Mouse (Mus musculus) lung, embryonic 14.5 days (tissue): ENCODE data around the gene Txn2. TPM values are rescaled to one million over a fixed set of nuclear protein-coding genes. Genes with fewer than 3 reads are reported as not detected.

ENCODE experiments used
- ATAC-seq: fragments of 200-750 bp; cut with Nextera tagmentation; 2 replicates; pipeline ENCODE4 v1.8.0; 2017; ENCODE audit warnings: mild to moderate bottlenecking, moderate TSS enrichment, moderate library complexity; ENCODE audit not compliant: insufficient read depth
- DNase-seq: peaks from one replicate; pipeline ENCODE4 v3.0.0-alpha.2; 2015
- H3K27ac ChIP-seq: fragments of 300-500 bp; sonication (generic); 2 replicates; pipeline ENCODE4 v1.5.1; 2014; ENCODE audit warnings: low read depth, mild to moderate bottlenecking, moderate library complexity
- H3K27me3 ChIP-seq: fragments of 300-500 bp; sonication (generic); 2 replicates; pipeline ENCODE4 v1.6.1; 2014; ENCODE audit warnings: low read length, control low read depth; ENCODE audit not compliant: insufficient read depth
- H3K36me3 ChIP-seq: fragments of 300-500 bp; sonication (generic); 2 replicates; pipeline ENCODE4 v1.6.1; 2014; ENCODE audit warnings: control low read depth; ENCODE audit not compliant: insufficient read depth
- H3K4me1 ChIP-seq: fragments of 300-500 bp; sonication (generic); 2 replicates; pipeline ENCODE4 v1.6.1; 2014; ENCODE audit warnings: antibody characterized with exemption, control low read depth; ENCODE audit not compliant: insufficient read depth
- H3K4me2 ChIP-seq: fragments of 300-500 bp; sonication (generic); 2 replicates; pipeline ENCODE4 v1.6.1; 2014; ENCODE audit warnings: mild to moderate bottlenecking
- H3K4me3 ChIP-seq: fragments of 300-500 bp; sonication (generic); 2 replicates; pipeline ENCODE4 v1.5.1; 2014; ENCODE audit warnings: low read depth, low read length
- H3K9ac ChIP-seq: fragments of 300-500 bp; sonication (generic); 2 replicates; pipeline ENCODE4 v1.6.1; 2014
- H3K9me3 ChIP-seq: fragments of 300-500 bp; sonication (generic); 2 replicates; pipeline ENCODE4 v1.6.1; 2016; ENCODE audit warnings: low read depth, low read length, control low read depth
- CTCF ChIP-seq: IDR thresholded peaks from 2 replicates; pipeline ENCODE4 v1.5.1; 2016; ENCODE audit warnings: antibody characterized with exemption, low read depth
- WGBS: fragments of 180-500 bp; shearing (Covaris S2); extraction: QIAGEN DNeasy Blood & Tissue Kit; methylation state at CpG from one replicate; pipeline ENCODE4 v1.1.7; 2014; 5-methylcytosine and 5-hydroxymethylcytosine counted together
- polyA plus RNA-seq: library from polyadenylated mRNA; unstranded; fragments of >200 nt; fragmentation: Nextera tagmentation; extraction: Ambion mirVana; gene quantifications from 2 replicates; pipeline ENCODE4 v1.2.1, GENCODE M21; 2014

Txn2 gene
- polyA plus RNA-seq, 1 experiment from 2014 or later = 227 TPM

GRCm38 (mm10) chr15:77925195-77925594 is 3.6 kb downstream of the Txn2 start:
- no peak overlapping the region for H3K4me2 ChIP-seq
- TF ChIP-seq CTCF = no peak
- no peak overlapping the region for H3K9ac ChIP-seq
- DNase-seq = no peak
- H3K36me3 ChIP-seq = peaks cover 65% of the 10 kb centered on the region
- peaks cover 12% of the 10 kb centered on the region for H3K4me1 ChIP-seq
- H3K27ac ChIP-seq = no peak overlapping the region
- no peaks in the 10 kb centered on the region for H3K27me3 ChIP-seq
- 87% methylated on average over 2 of the region's 2 CpGs for WGBS
- H3K4me3 ChIP-seq = no peak overlapping the region
- no peaks in the 10 kb centered on the region for H3K9me3 ChIP-seq
- ATAC-seq = no peak

- Histone ChIP-seq H3K27me3 (no peaks in the 10 kb centered on the region), H3K9me3 (no peaks in the 10 kb centered on the region), H3K36me3 (peaks cover 78% of the 10 kb centered on the region), H3K4me2 (no peak overlapping the region), H3K4me1 (peaks cover 7% of the 10 kb centered on the region), H3K4me3 (no peak overlapping the region), H3K27ac (no peak overlapping the region), H3K9ac (no peak overlapping the region)
- TF ChIP-seq CTCF = no peak
- peak; percentile 46 for DNase-seq
- 62% methylated on average over 9 of the region's 9 CpGs for WGBS
- no peak for ATAC-seq
Observed at GRCm38 (mm10) chr15:77923267-77924035, 5.4 kb downstream of the Txn2 start.

GRCm38 (mm10) chr15:77922710-77923109 is 6.1 kb downstream of the Txn2 start:
- 75% methylated on average over 9 of the region's 9 CpGs for WGBS
- H3K9ac ChIP-seq = no peak overlapping the region
- H3K4me3 ChIP-seq = no peak overlapping the region
- no peak for TF ChIP-seq CTCF
- ATAC-seq (no peak), DNase-seq (no peak)
- H3K4me1 ChIP-seq = peaks cover 3% of the 10 kb centered on the region
- peaks cover 84% of the 10 kb centered on the region for H3K36me3 ChIP-seq
- no peaks in the 10 kb centered on the region for H3K9me3 ChIP-seq
- H3K27ac ChIP-seq = no peak overlapping the region
- H3K4me2 ChIP-seq = no peak overlapping the region
- no peaks in the 10 kb centered on the region for H3K27me3 ChIP-seq

GRCm38 (mm10) chr15:77921636-77922035 is 7.2 kb downstream of the Txn2 start:
- Histone ChIP-seq H3K9me3 (no peaks in the 10 kb centered on the region), H3K4me1 (no peaks in the 10 kb centered on the region), H3K27ac (no peak overlapping the region), H3K4me3 (no peak overlapping the region), H3K27me3 (no peaks in the 10 kb centered on the region), H3K9ac (no peak overlapping the region), H3K4me2 (no peak overlapping the region), H3K36me3 (peaks cover 77% of the 10 kb centered on the region)
- DNase-seq (no peak), ATAC-seq (no peak)
- 84% methylated on average over 6 of the region's 6 CpGs for WGBS
- TF ChIP-seq CTCF = no peak

- no peaks in the 10 kb centered on the region for H3K27me3 ChIP-seq
- H3K27ac ChIP-seq = no peak overlapping the region; the same call in 1 of the 2 replicates
- no peak overlapping the region for H3K4me2 ChIP-seq
- no peak overlapping the region for H3K9ac ChIP-seq
- 73% methylated on average over 10 of the region's 10 CpGs for WGBS
- H3K36me3 ChIP-seq = peaks cover 77% of the 10 kb centered on the region
- peak; percentile 69 for TF ChIP-seq CTCF
- no peak overlapping the region for H3K4me3 ChIP-seq
- no peaks in the 10 kb centered on the region for H3K9me3 ChIP-seq
- no peak; the same call in 1 of the 2 replicates for ATAC-seq
- DNase-seq = peak; percentile 42
- H3K4me1 ChIP-seq = no peaks in the 10 kb centered on the region
Observed at GRCm38 (mm10) chr15:77920511-77921462, 8.0 kb downstream of the Txn2 start.

GRCm38 (mm10) chr15:77919441-77919840 is 9.4 kb downstream of the Txn2 start:
- peaks cover 81% of the 10 kb centered on the region for H3K36me3 ChIP-seq
- H3K4me3 ChIP-seq = no peak overlapping the region
- no peak overlapping the region for H3K9ac ChIP-seq
- ATAC-seq (no peak), DNase-seq (no peak)
- no peaks in the 10 kb centered on the region for H3K27me3 ChIP-seq
- no peaks in the 10 kb centered on the region for H3K4me1 ChIP-seq
- no peak for TF ChIP-seq CTCF
- WGBS = 72% methylated on average over 12 of the region's 12 CpGs
- H3K4me2 ChIP-seq = no peak overlapping the region
- no peak overlapping the region for H3K27ac ChIP-seq
- no peaks in the 10 kb centered on the region for H3K9me3 ChIP-seq
